Mouse (Mus musculus) ES-E14 (cell line): ENCODE measurements around the gene Nf1. TPM values are rescaled to one million over a fixed set of nuclear protein-coding genes. Genes with fewer than 3 reads are reported as not detected.

Experiments
- DNase-seq: peaks from one replicate; pipeline ENCODE4 v3.0.0-alpha.2; 2013; ENCODE audit warnings: low read depth, low spot score
- H3K27ac ChIP-seq: 2 replicates; pipeline ENCODE4 v1.5.1; 2012; ENCODE audit warnings: low read depth, mild to moderate bottlenecking, low read length, moderate library complexity, mixed read lengths; ENCODE audit not compliant: poor library complexity, insufficient read depth, severe bottlenecking
- H3K36me3 ChIP-seq: 2 replicates; pipeline ENCODE4 v1.6.1; 2012; ENCODE audit warnings: mild to moderate bottlenecking, low read length, moderate library complexity, mixed read lengths; ENCODE audit not compliant: control insufficient read depth, poor library complexity, insufficient read depth, severe bottlenecking
- H3K4me1 ChIP-seq, 2 experiments: fragments of 150-350 bp in 1 of 2; sonication (generic) in 1 of 2; 2 replicates each; pipeline ENCODE4 v1.6.1; 2012; ENCODE audit warnings: low read length in 2 of 2, mild to moderate bottlenecking in 1 of 2, mixed read lengths in 1 of 2; ENCODE audit not compliant: control insufficient read depth in 2 of 2, insufficient read depth in 2 of 2, poor library complexity in 1 of 2
- H3K4me3 ChIP-seq, 2 experiments: fragments of 150-350 bp in 1 of 2; sonication (generic) in 1 of 2; 2 replicates each; pipeline ENCODE4 v1.5.1; 2012; ENCODE audit warnings: low read length in 2 of 2, low read depth in 1 of 2, mild to moderate bottlenecking in 1 of 2, mixed read lengths in 1 of 2; ENCODE audit not compliant: insufficient read depth in 1 of 2, poor library complexity in 1 of 2, severe bottlenecking in 1 of 2
- H3K9ac ChIP-seq: 2 replicates; pipeline ENCODE4 v1.6.1; 2012; ENCODE audit warnings: low read depth, mild to moderate bottlenecking, low read length, mixed read lengths; ENCODE audit not compliant: poor library complexity, insufficient read depth, severe bottlenecking
- H3K9me3 ChIP-seq: fragments of 150-350 bp; sonication (generic); 2 replicates; pipeline ENCODE4 v1.6.1; 2012; ENCODE audit warnings: low read depth, mild to moderate bottlenecking, low read length; ENCODE audit not compliant: control insufficient read depth, insufficient read depth
- CHD2 ChIP-seq: IDR thresholded peaks from 2 replicates; pipeline ENCODE4 v1.6.1; 2014; ENCODE audit warnings: mild to moderate bottlenecking, low read depth, low read length, inconsistent platforms
- HCFC1 ChIP-seq: IDR thresholded peaks from 2 replicates; pipeline ENCODE4 v1.6.1; 2012; ENCODE audit warnings: low read length, inconsistent platforms, borderline replicate concordance; ENCODE audit not compliant: insufficient read depth
- MAFK ChIP-seq: IDR thresholded peaks from 2 replicates; pipeline ENCODE4 v1.6.1; 2014; ENCODE audit warnings: mild to moderate bottlenecking, low read depth, low read length, inconsistent platforms; ENCODE audit not compliant: insufficient read depth
- ZC3H11A ChIP-seq: IDR thresholded peaks from 2 replicates; pipeline ENCODE4 v1.6.1; 2012; ENCODE audit warnings: low read depth, mild to moderate bottlenecking, inconsistent platforms, low read length, borderline replicate concordance
- ZNF384 ChIP-seq: IDR thresholded peaks from 2 replicates; pipeline ENCODE4 v1.6.1; 2012; ENCODE audit warnings: low read depth, low read length, inconsistent platforms
- in situ Hi-C, 2 experiments: fragments of 600-800 bp; cut with MboI; formaldehyde crosslinking; loops; one replicate each; pipeline ENCODE4 v1.15.1; 2025; ENCODE audit warnings: low sequenced_read_pairs in 2 of 2, inconsistent platforms in 1 of 2; ENCODE audit not compliant: unreplicated experiment in 2 of 2
- total RNA-seq: library from RNA; depleted of rRNA; stranded (reverse); fragments of 300-350 nt; gene quantifications from 2 replicates; pipeline ENCODE4 v1.2.3, GENCODE M21; 2012

The Nf1 gene
- total RNA-seq, 1 experiment = 15.3 TPM

DNA sequence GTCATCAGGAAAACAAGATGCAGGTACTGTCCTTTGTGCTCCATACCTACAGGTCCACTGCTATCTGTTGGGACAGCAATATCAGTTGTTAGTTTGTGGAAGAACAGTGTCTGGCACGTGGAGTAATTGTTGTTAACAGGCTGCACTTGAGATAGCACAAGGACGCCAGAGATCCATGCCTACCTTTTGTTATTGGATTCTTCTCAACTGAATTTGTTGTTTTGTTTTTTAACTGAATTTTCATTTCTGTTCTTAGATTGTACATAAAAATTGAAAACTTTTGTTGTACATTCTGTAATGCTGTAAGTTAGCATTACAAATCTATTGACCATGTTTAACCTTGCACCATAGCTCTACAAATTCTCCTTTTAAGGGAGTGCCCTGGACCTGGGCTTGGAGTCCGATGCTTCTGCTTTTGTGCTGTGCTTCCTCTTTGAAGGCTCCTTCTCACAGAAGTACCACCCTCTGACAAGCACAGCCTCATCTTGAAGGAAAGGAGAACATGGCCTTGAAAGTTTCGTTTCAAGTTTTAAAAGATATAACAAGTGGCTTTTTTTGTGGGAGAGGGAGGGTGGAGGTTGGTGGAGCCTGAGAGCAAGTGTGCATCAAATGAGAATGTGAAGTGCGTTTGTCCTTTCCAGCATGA lies 188.4 kb downstream of the Nf1 start:
- peaks cover 2% of the 10 kb centered on the region; the same call in 1 of the 2 replicates for H3K36me3 ChIP-seq
- no peak overlapping the region for H3K9ac ChIP-seq
- no peaks in the 10 kb centered on the region for H3K4me1 ChIP-seq
- H3K27ac ChIP-seq = no peak overlapping the region
- no peak for TF ChIP-seq MAFK
- no peak for TF ChIP-seq HCFC1
- TF ChIP-seq ZNF384 = no peak
- no peak for TF ChIP-seq ZC3H11A
- no peak for TF ChIP-seq CHD2
- no peak for DNase-seq
- in situ Hi-C loops = no loop called here
- no peaks in the 10 kb centered on the region for H3K9me3 ChIP-seq
- no peak overlapping the region for H3K4me3 ChIP-seq

DNA sequence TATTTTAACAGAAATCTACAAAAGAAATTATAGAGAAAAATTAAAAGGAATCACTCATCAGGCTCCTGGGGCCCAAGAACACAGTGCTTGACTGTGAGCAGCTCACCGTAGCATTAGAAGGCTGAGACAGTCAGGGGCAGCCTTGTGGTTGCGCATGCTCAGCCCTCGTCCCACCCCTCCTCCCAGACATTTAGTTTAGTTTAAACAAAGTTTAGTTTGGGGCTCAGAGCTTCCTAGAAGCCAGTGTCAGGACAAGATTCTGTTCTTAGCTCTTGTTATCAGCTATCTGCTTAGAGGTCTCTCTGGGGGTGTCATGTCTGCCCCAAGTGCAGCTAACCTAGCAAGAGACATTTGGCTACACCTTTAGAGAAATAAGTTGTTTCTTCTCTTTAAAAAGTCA lies 189.1 kb downstream of the Nf1 start:
- no peak for TF ChIP-seq CHD2
- no peak for TF ChIP-seq ZC3H11A
- TF ChIP-seq ZNF384 = no peak
- TF ChIP-seq HCFC1 = no peak
- TF ChIP-seq MAFK = no peak
- H3K27ac ChIP-seq = no peak overlapping the region
- no peaks in the 10 kb centered on the region for H3K4me1 ChIP-seq
- no peak for DNase-seq
- in situ Hi-C loops = no loop called here
- H3K4me3 ChIP-seq = no peak overlapping the region
- no peaks in the 10 kb centered on the region for H3K9me3 ChIP-seq
- no peak overlapping the region for H3K9ac ChIP-seq
- peaks cover 2% of the 10 kb centered on the region; the same call in 1 of the 2 replicates for H3K36me3 ChIP-seq

DNA sequence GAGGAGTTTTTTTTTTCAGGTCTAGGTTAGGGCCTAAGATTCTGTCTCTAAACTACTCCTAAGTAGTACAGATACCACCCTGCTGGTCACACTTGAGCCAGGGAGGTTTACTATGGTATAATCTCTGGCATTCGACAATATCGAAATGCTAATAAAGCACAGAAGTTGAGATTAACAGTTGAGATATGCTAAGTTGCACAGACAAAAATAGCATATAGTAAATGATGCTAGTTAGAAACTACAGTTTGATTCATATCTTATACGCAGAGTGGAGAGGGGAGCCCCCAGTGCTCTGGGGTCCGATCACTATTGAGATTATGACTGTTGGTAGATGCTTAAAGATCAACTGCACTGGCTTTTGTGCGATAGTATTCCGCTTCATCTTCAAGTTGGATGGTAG lies 189.7 kb downstream of the Nf1 start:
- peaks cover 4% of the 10 kb centered on the region; the same call in 1 of the 2 replicates for H3K36me3 ChIP-seq
- no peak overlapping the region for H3K9ac ChIP-seq
- no peak for DNase-seq
- TF ChIP-seq CHD2 = no peak
- TF ChIP-seq ZNF384 = no peak
- TF ChIP-seq HCFC1 = no peak
- no peak for TF ChIP-seq ZC3H11A
- TF ChIP-seq MAFK = no peak
- H3K9me3 ChIP-seq = no peaks in the 10 kb centered on the region
- in situ Hi-C loops = no loop called here
- H3K4me3 ChIP-seq = no peak overlapping the region
- H3K4me1 ChIP-seq = no peaks in the 10 kb centered on the region
- H3K27ac ChIP-seq = no peak overlapping the region

DNA sequence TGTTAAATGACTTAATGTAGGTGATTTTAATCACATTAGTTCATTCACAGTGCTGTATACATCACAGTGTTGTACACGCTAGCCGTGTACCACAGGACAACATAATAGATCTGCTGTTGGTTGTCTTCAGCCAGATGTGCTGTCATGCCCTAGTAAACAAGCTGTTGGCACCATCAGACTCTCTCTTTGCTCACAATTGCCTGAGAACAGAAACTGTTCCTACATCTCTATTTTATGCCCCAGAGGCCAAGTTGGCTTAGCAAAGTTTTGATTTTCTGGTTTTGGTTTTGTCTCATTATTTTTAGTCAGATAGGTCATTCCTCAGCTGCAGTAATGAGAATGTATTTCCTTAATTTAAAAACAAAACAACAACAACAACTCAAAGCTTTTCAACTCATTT lies 190.2 kb downstream of the Nf1 start:
- no peak overlapping the region for H3K9ac ChIP-seq
- H3K27ac ChIP-seq = no peak overlapping the region
- peaks cover 4% of the 10 kb centered on the region; the same call in 1 of the 2 replicates for H3K36me3 ChIP-seq
- TF ChIP-seq MAFK (no peak), CHD2 (no peak), ZNF384 (no peak), ZC3H11A (no peak), HCFC1 (no peak)
- in situ Hi-C loops = no loop called here
- no peaks in the 10 kb centered on the region for H3K9me3 ChIP-seq
- no peaks in the 10 kb centered on the region for H3K4me1 ChIP-seq
- no peak for DNase-seq
- H3K4me3 ChIP-seq = no peak overlapping the region
